Mouse (Mus musculus) gastrocnemius, adult 2 months (tissue): ENCODE data around the gene Sapcd1. TPM values are rescaled to one million over a fixed set of nuclear protein-coding genes. Genes with fewer than 3 reads are reported as not detected.

Experiments used
- DNase-seq: peaks from one replicate; pipeline ENCODE4 v3.0.0; 2022
- H3K27ac ChIP-seq: fragments of 200-600 bp; 2 replicates; pipeline ENCODE4 v1.8.1; 2022; ENCODE audit warnings: mild to moderate bottlenecking
- H3K4me3 ChIP-seq: fragments of 200-600 bp; 2 replicates; pipeline ENCODE4 v1.8.1; 2022; ENCODE audit warnings: mild to moderate bottlenecking, moderate library complexity
- CTCF ChIP-seq: fragments of 200-600 bp; IDR thresholded peaks from 2 replicates; pipeline ENCODE4 v1.8.1; 2022; ENCODE audit warnings: antibody characterized with exemption, mild to moderate bottlenecking, moderate library complexity
- intact Hi-C: fragments of 180-260 bp; cut with DNase I; formaldehyde crosslinking; loops from one replicate; pipeline ENCODE4 v1.15.1; 2025
- long read RNA-seq, 2 experiments: library from polyadenylated mRNA; stranded (forward); transcript quantifications; one replicate each; pipeline ENCODE4 v2.0.0; 2021
- total RNA-seq, 2 experiments: library from RNA; stranded (reverse); gene quantifications; 2 replicates each; pipeline ENCODE4 v1.2.3; 2021

Sapcd1 gene
- total RNA-seq: not detected
- long read RNA-seq, experiment 1, partial matches to known transcripts: 0 of 1 reads
- long read RNA-seq, experiment 1, other reads (novel, unspliced or antisense): 1 of 1 reads
- long read RNA-seq, experiment 2, partial matches to known transcripts: 0 of 1 reads
- long read RNA-seq, experiment 2, other reads (novel, unspliced or antisense): 1 of 1 reads

- TF ChIP-seq CTCF: no peak
- Histone ChIP-seq H3K27ac (no peak within 1 kb of the TSS), H3K4me3 (no peak within 1 kb of the TSS)
- intact Hi-C loops: loop anchor here (10.0 kb wide), 1 partner anchor 207 kb away; the partner anchor contains the start of genes Atp6v1g2 and Nfkbil1
- peak; percentile 68 for DNase-seq
Measured at GRCm38 (mm10) chr17:35027277-35028068, at the start of gene Sapcd1. Gene Sapcd1, minus strand, starts transcription at chr17:35028016.

DNA sequence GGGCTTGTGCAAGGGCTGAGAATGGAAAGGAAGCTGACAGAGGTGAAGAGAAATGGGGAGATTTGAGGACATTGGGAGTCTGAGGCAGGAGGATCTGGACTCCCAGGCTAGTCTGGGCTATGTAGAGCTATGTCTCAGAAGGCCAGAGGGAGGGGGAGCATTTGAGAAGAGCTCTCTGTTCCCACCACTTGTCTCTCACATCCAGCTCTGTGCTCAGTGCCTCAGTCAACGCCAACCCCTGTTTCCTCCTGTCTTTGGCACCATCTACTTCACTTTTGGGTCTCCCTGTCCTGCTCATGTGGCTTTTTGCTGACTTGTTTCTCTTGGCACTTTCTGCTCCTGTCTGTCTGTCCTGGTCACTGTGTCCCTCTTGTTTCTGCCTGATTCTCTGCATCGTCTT, 49.5 kb upstream of the Sapcd1 start:
- DNase-seq: no peak
- peak overlapping the region; percentile 75 for H3K27ac ChIP-seq
- intact Hi-C loops: no loop called here
- TF ChIP-seq CTCF: no peak
- peak overlapping the region; percentile 70 for H3K4me3 ChIP-seq

GRCm38 (mm10) chr17:35076507-35077176, 48.8 kb upstream of the Sapcd1 start, which contains the start of gene Ly6g6e:
Gene Ly6g6e, plus strand, starts transcription at chr17:35076902.
- DNase-seq: no peak
- peak within 1 kb of the TSS; percentile 75 for H3K27ac ChIP-seq
- H3K4me3 ChIP-seq: peak within 1 kb of the TSS; percentile 70
- TF ChIP-seq CTCF: no peak
- intact Hi-C loops: no loop called here

DNA sequence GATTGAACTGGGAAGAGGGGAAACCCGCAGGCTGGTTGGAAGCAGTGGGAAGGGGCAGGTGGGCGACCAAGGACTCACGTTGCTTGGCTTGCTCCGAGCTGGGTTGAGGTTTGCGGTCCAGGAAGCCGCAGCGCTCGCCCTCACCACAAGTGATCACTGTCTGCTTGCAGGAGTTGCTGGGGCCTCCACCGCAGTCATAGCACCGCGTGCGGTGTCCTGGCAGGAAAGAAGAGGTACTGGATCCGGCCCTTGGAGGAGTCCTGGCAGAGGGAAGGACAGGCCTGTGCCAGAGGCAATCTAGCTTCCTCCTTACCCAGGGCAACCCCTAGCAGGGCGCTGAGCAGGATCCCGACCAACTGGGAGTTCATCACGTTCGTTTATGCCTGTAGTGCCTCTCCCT, 46.3 kb upstream of the Sapcd1 start:
- H3K4me3 ChIP-seq: no peak overlapping the region
- no peak for TF ChIP-seq CTCF
- intact Hi-C loops: no loop called here
- no peak for DNase-seq
- H3K27ac ChIP-seq: no peak overlapping the region

GRCm38 (mm10) chr17:35071454-35071853, 43.6 kb upstream of the Sapcd1 start:
- TF ChIP-seq CTCF: no peak
- Histone ChIP-seq H3K4me3 (no peak overlapping the region), H3K27ac (no peak overlapping the region)
- intact Hi-C loops: no loop called here
- no peak for DNase-seq

DNA sequence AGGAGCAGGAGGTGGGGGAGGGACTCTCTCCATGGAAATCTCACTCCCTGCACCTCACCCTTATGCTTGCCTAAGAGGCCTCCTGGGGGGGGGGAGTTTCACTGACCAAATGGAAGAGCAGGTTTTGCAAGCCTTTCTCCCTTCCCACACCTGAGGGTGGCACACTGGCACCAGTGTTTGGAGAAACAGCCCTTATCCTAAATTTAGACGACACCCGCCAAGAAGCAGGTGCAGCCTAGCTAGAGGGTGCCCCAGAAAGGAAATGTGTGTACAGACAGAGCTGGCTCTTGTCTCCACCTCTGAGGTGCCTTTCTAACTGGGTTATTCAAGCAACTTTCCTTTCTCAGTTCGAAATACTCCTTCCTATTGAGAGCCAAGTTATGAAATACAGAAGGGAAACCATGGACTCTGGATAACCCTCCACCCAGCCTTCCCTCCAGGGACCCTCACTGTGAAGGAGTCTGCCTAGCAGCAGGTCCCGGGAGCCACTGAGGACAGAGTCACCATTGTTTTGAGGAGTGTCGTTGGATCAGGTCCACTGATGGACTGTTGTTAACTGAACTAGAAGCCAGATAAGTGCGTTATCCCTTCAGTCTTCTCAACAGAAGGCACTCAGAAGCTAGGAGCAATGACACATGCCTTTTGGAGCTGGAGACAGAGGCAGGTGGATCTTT, 42.9 kb upstream of the Sapcd1 start:
- Histone ChIP-seq H3K27ac (peak overlapping the region; percentile 41; the same call in 1 of the 2 replicates), H3K4me3 (no peak overlapping the region)
- peak; percentile 44 for TF ChIP-seq CTCF
- DNase-seq: peak; percentile 51
- intact Hi-C loops: no loop called here

DNA sequence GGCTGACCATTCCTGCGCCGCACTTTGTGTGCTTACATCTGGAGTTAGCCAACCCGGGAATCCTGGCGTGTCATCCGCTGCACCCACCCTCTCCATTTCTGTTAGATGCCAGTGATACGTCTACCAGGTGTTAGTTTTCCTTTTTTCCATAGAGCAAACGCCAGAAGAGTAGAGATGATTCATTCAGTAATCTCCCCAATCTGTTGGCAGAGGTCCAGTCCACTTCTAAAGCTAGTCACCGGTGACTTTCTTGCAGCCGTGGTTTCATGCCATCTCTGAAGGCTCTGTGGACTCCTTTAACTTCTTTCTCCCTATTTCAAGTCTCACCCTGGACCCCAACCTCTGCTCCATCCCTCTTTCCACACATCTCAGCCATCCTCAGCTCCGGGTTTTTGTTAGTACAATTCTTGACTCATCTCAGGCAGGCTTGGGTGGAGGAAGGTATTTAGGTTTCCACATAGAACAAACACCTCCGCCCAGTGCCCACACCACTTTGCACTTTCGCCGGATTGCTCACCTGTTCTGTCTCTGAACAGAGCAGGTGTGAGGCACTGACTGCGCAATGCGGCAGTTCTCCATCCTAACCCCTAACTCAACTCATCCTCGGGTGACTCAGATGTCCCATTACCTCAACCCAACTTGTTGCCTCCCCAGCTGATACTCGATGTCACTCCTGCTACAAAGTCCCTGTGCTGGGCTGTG, 40.5 kb upstream of the Sapcd1 start:
- Histone ChIP-seq H3K4me3 (no peak overlapping the region), H3K27ac (no peak overlapping the region)
- TF ChIP-seq CTCF: no peak
- intact Hi-C loops: no loop called here
- DNase-seq: no peak

- peak within 1 kb of the TSS; percentile 66 for H3K4me3 ChIP-seq
- no peak for TF ChIP-seq CTCF
- intact Hi-C loops: no loop called here
- no peak for DNase-seq
- peak within 1 kb of the TSS; percentile 21; the same call in 1 of the 2 replicates for H3K27ac ChIP-seq
Measured at GRCm38 (mm10) chr17:35066084-35066483, 38.3 kb upstream of the Sapcd1 start, which contains the start of gene Mpig6b. Gene Mpig6b, minus strand, starts transcription at chr17:35066184.

- DNase-seq: peak; percentile 63
- no peak for TF ChIP-seq CTCF
- H3K27ac ChIP-seq: peak within 1 kb of the TSS; percentile 21; the same call in 1 of the 2 replicates
- intact Hi-C loops: no loop called here
- H3K4me3 ChIP-seq: peak within 1 kb of the TSS; percentile 66
Measured at GRCm38 (mm10) chr17:35064951-35065947, 37.4 kb upstream of the Sapcd1 start, which contains the start of gene Ly6g6c. Gene Ly6g6c, plus strand, starts transcription at chr17:35065388.

- H3K27ac ChIP-seq: peak overlapping the region; percentile 16; the same call in 1 of the 2 replicates
- H3K4me3 ChIP-seq: peak overlapping the region; percentile 66
- TF ChIP-seq CTCF: no peak
- no peak for DNase-seq
- intact Hi-C loops: no loop called here
Measured at GRCm38 (mm10) chr17:35064378-35064877, 36.6 kb upstream of the Sapcd1 start.

DNA sequence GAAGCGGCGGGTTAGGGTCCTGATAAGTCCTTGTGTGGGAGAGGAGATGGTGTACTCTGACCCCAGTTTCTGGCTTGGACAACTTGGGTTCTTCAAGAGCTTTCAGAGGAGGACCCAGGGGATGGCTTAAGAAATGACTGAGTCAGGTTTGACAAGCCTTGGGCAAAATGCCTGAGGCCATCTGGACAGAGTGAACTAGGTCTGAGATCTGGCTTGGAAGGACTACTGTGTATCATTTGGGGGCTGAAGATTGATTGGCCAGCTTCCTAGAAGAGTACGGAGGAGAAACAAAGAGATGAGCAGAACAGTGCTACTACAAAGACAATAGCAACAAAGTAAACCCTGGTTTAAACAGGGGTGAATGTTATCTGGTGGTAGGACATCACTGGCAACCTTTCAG, 35.6 kb upstream of the Sapcd1 start:
- peak; percentile 34 for DNase-seq
- Histone ChIP-seq H3K27ac (no peak overlapping the region), H3K4me3 (no peak overlapping the region)
- no peak for TF ChIP-seq CTCF
- intact Hi-C loops: no loop called here
